Mouse (Mus musculus) kidney, adult 2 months (tissue): ENCODE measurements around the gene B4galt3. TPM values are rescaled to one million over a fixed set of nuclear protein-coding genes. Genes with fewer than 3 reads are reported as not detected.
A peak's percentile ranks its signal among the peaks of the same experiment; 100 is the strongest.

Source experiments
- DNase-seq: peaks from one replicate; pipeline ENCODE4 v3.0.0; 2021
- H3K27ac ChIP-seq: fragments of 200-500 bp; 2 replicates; pipeline ENCODE4 v1.5.1; 2012; ENCODE audit warnings: low read depth, low read length, control low read depth, inconsistent platforms; ENCODE audit not compliant: insufficient read depth
- H3K27me3 ChIP-seq: fragments of 200-500 bp; replicated peaks from 2 replicates; pipeline ENCODE4 v1.6.1; 2012; ENCODE audit warnings: mild to moderate bottlenecking, moderate library complexity, low read length, inconsistent platforms; ENCODE audit not compliant: control insufficient read depth, insufficient read depth
- H3K36me3 ChIP-seq: fragments of 200-500 bp; 2 replicates; pipeline ENCODE4 v1.6.1; 2012; ENCODE audit warnings: mild to moderate bottlenecking, moderate library complexity, low read length, inconsistent platforms; ENCODE audit not compliant: control insufficient read depth, insufficient read depth
- H3K4me1 ChIP-seq: fragments of 200-500 bp; 2 replicates; pipeline ENCODE4 v1.6.1; 2011; ENCODE audit warnings: low read length; ENCODE audit not compliant: control insufficient read depth, insufficient read depth
- H3K4me3 ChIP-seq: fragments of 200-500 bp; 2 replicates; pipeline ENCODE4 v1.5.1; 2011; ENCODE audit warnings: mild to moderate bottlenecking, low read depth, low read length, control low read depth; ENCODE audit not compliant: insufficient read depth
- CTCF ChIP-seq: fragments of 200-500 bp; conservative IDR thresholded peaks from 2 replicates; pipeline ENCODE4 v1.5.1; 2011; ENCODE audit warnings: low read depth, mild to moderate bottlenecking, control low read depth, low read length, moderate library complexity, mixed read lengths; ENCODE audit not compliant: insufficient read depth, insufficient read length
- POLR2A ChIP-seq: fragments of 200-500 bp; IDR thresholded peaks from one replicate; pipeline ENCODE4 v1.6.1; 2011; ENCODE audit warnings: low read depth, low read length, control low read depth
- WGBS: fragments of 180-500 bp; shearing (Covaris S2); methylation state at CpG from one replicate; pipeline ENCODE4 v1.1.7; 2018; 5-methylcytosine and 5-hydroxymethylcytosine counted together
- polyA plus RNA-seq: library from polyadenylated mRNA; depleted of rRNA; stranded (reverse); fragments of >200 nt; gene quantifications from 2 replicates; pipeline ENCODE4 v1.2.3, GENCODE M21; 2012

Gene B4galt3
- polyA plus RNA-seq, 1 experiment = 58.9 TPM

DNA sequence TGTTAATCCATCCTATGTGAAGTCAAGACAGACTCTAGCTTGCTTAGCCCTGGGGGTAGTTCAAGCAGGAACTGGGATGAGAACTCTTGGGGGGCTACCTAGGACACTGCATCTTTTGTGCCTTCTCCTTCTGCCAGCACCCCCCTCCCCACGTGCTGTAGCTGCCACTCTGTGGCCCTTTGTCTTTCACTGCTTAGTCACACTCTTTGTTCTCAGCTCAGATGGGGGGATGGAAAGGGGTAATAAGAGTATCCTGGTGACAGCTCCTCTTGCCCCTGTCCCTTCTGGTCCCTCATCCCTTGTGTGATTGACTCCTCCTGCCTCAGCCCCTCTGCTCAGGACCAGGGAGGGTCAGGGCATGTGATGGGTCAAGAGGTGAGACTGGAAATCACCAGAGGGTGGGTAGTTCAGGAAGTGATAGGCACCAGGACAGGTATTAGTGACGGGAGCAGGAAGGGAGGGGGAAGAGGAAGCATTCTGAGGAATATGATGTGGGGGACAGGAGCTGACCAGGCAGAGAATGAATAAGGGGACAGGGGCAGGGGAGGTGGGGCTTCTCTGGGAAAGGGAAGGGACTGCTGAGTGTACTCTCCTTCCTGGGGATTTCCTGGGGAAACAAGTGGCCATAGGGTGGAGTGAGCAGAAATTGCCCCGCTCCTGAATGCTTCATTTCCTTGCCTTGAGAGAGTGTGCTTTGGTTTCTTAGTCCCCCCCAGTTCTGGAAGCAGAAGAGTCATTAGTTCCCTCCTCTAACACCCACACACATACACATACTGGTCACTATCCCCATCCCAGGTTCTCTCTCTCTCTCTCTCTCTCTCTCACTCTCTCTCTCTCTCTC, 21.5 kb upstream of the B4galt3 start:
- TF ChIP-seq CTCF = no peak
- no peak for TF ChIP-seq POLR2A
- DNase-seq = no peak
- 50% methylated on average over 3 of the region's 3 CpGs for WGBS
- Histone ChIP-seq H3K27me3 (no peaks in the 10 kb centered on the region), H3K4me1 (peaks cover 6% of the 10 kb centered on the region; the same call in 1 of the 2 replicates), H3K27ac (peak overlapping the region; percentile 15), H3K36me3 (no peaks in the 10 kb centered on the region; the same call in 1 of the 2 replicates), H3K4me3 (no peak overlapping the region)

DNA sequence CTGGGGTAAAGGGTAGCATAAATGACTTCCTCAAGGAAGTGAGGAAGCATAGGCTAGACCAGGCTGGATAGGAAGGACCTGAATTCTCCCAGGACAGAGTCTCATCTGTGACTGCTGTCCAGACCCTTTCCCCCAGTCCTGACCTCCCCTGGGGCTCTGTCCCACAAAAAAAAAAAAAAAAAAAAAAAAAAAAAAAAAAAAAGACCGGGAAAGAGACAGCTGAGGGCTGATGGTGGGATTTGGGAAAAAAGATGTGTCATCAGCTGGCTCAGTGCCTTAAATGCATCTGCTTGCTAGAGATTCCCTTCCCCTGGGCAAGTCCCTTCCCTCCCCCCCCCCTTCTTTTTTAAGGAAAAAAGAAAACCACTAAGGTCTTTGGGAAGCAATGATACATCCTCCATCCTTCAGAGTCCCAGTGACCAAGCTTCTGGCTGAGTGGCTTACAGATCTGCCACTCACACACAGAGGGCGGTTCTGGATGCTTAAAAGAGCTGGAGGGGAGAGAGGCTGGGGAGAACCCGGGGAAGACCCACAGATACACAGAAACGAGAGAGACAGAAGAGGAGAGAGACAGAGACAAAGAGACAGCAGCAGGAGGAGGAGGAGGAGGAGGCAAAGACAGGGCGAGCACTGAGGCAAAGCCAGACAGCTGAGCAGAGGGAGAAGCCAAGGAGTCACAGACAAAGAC, 20.1 kb upstream of the B4galt3 start, which contains the start of gene Adamts4:
Gene Adamts4 (plus strand): TSS at position 509 of the 688 bp plus-strand sequence.
- TF ChIP-seq POLR2A = no peak
- TF ChIP-seq CTCF = no peak
- Histone ChIP-seq H3K27ac (0 out of 2 replicates have a peak within 1 kb of the TSS, but pooled peaks have one; percentile 15), H3K4me1 (peaks cover 6% of the 10 kb centered on the region; the same call in 1 of the 2 replicates), H3K4me3 (peak within 1 kb of the TSS; percentile 24; the same call in 1 of the 2 replicates), H3K36me3 (no peaks in the 10 kb centered on the region; the same call in 1 of the 2 replicates), H3K27me3 (no peaks in the 10 kb centered on the region)
- 36% methylated on average over 5 of the region's 5 CpGs for WGBS
- no peak for DNase-seq

DNA sequence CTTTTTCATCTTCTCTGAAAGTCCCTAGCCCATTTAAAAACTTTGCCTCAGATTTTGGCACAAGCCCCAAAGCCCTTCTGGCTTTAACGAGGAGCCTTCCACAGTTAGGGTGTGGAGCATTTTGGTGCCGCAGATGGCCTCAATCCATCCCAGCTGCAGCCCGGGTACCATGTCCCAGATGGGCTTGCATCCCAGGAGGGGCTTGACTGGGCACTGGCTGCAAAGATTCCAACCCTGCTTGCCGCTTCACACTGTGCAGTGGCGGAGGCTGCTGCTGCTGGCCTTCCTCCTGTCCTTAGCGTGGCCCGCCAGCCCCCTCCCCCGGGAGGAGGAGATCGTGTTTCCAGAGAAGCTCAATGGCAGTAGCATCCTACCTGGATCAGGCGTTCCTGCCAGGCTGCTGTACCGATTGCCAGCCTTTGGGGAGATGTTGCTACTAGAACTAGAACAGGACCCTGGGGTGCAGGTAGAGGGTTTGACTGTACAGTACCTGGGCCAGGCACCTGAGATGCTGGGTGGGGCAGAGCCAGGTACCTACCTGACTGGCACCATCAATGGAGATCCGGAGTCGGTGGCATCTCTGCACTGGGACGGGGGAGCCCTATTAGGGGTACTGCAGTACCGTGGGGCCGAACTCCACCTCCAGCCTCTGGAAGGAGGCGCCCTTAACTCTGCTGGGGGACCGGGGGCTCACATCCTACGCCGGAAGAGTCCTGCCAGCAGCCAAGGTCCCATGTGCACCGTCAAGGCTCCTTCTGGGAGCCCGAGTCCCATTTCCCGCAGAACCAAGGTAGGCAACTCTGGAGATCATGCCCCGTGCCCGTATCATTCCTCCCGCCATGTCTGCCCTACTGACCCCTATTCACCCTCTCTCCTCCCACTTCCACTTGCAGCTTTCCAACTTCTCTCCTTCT, 19.2 kb upstream of the B4galt3 start, which contains the start of gene Ndufs2:
Gene Ndufs2 (minus strand): TSS at position 709 of the 914 bp plus-strand sequence.
- Histone ChIP-seq H3K4me1 (peaks cover 3% of the 10 kb centered on the region; the same call in 1 of the 2 replicates), H3K27me3 (no peaks in the 10 kb centered on the region), H3K36me3 (no peaks in the 10 kb centered on the region), H3K4me3 (peak within 1 kb of the TSS; percentile 24; the same call in 1 of the 2 replicates), H3K27ac (no peak within 1 kb of the TSS)
- no peak for TF ChIP-seq POLR2A
- no peak for TF ChIP-seq CTCF
- 22% methylated on average over 26 of the region's 26 CpGs for WGBS
- DNase-seq = no peak

DNA sequence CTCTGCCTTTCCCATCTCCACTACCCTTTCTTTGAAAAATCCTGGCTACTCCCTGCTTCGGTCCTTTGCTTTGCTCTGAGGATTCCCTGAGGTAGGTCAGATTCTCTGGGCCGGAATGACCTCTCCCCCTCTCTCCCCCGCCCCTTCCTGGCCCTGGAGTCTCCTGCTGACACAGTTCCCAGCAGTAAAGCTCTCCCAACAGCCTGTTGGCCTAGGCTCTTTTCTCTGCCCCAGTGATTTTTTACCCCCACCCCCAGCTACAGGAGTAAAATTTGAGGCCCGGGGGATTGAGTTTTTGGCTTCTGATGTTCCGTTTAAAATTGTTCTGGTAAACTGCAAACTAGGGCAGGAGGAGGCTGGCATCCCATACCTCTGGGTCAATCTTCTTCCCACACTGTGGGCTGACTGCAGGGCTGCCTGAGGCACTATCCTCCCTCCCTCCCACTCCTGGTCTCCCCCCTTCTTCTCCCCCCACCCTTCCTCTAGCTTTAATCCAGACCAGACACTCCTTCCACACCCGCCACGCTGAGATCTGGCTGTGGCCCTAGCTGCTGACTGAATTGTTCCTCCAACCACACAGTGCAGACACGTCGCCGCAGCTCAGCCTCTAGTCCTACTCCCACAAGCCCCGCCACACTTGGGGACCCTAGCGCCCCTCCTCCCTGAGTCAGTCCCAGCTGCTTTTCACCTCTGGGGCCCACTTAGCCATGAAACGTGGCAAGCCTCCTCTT, 18.4 kb upstream of the B4galt3 start:
- Histone ChIP-seq H3K27me3 (no peaks in the 10 kb centered on the region), H3K4me3 (peak overlapping the region; percentile 24; the same call in 1 of the 2 replicates), H3K27ac (no peak overlapping the region), H3K4me1 (no peaks in the 10 kb centered on the region), H3K36me3 (no peaks in the 10 kb centered on the region)
- TF ChIP-seq POLR2A = no peak
- TF ChIP-seq CTCF = no peak
- peak; percentile 67 for DNase-seq
- WGBS = 30% methylated on average over 13 of the region's 13 CpGs

DNA sequence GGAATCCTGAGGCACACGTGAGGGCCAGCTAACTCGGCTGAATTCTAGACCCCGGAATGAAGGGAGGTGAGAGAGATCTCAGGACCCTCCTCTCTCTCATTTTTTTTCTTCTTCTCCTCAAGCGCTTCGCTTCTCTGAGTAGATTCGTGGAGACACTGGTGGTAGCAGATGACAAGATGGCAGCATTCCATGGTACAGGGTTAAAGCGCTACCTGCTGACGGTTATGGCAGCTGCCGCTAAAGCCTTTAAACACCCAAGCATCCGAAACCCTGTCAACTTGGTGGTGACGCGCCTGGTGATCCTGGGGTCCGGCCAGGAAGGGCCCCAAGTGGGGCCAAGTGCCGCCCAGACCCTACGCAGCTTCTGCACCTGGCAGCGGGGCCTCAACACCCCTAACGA, 17.7 kb upstream of the B4galt3 start:
- no peak overlapping the region for H3K4me3 ChIP-seq
- H3K27me3 ChIP-seq = no peaks in the 10 kb centered on the region
- no peak for DNase-seq
- 73% methylated on average over 17 of the region's 17 CpGs for WGBS
- H3K27ac ChIP-seq = no peak overlapping the region
- no peak for TF ChIP-seq POLR2A
- TF ChIP-seq CTCF = no peak
- H3K4me1 ChIP-seq = no peaks in the 10 kb centered on the region
- H3K36me3 ChIP-seq = no peaks in the 10 kb centered on the region
